Mouse (Mus musculus) limb, embryonic 12.5 days (tissue): ENCODE measurements around the gene Sos2. TPM values are rescaled to one million over a fixed set of nuclear protein-coding genes. Genes with fewer than 3 reads are reported as not detected.
"Not testable (repeated sequence)": the region's sequence is repeated elsewhere in the genome, so short reads cannot be mapped to it uniquely, and the experiment has no call there.

Experiments
- ATAC-seq: fragments of 200-750 bp; cut with Nextera tagmentation; 2 replicates; pipeline ENCODE4 v1.8.0; 2017; ENCODE audit warnings: low read depth, moderate TSS enrichment; ENCODE audit not compliant: insufficient number of reproducible peaks, insufficient read depth, low FRiP score, low TSS enrichment
- H3K27ac ChIP-seq: fragments of 300-500 bp; sonication (generic); 2 replicates; pipeline ENCODE4 v1.5.1; 2016; ENCODE audit warnings: mild to moderate bottlenecking, moderate library complexity
- H3K27me3 ChIP-seq: fragments of 300-500 bp; sonication (generic); 2 replicates; pipeline ENCODE4 v1.6.1; 2016; ENCODE audit warnings: mild to moderate bottlenecking, moderate library complexity
- H3K36me3 ChIP-seq: fragments of 300-500 bp; sonication (generic); 2 replicates; pipeline ENCODE4 v1.6.1; 2016; ENCODE audit warnings: mild to moderate bottlenecking, moderate library complexity
- H3K4me1 ChIP-seq: fragments of 300-500 bp; sonication (generic); replicated peaks from 2 replicates; pipeline ENCODE4 v1.6.1; 2016
- H3K4me2 ChIP-seq: fragments of 300-500 bp; sonication (generic); 2 replicates; pipeline ENCODE4 v1.6.1; 2016; ENCODE audit warnings: mild to moderate bottlenecking, moderate library complexity
- H3K4me3 ChIP-seq: fragments of 300-500 bp; sonication (generic); replicated peaks from 2 replicates; pipeline ENCODE4 v1.5.1; 2016; ENCODE audit warnings: mild to moderate bottlenecking
- H3K9ac ChIP-seq: fragments of 300-500 bp; sonication (generic); replicated peaks from 2 replicates; pipeline ENCODE4 v1.6.1; 2016; ENCODE audit warnings: mild to moderate bottlenecking, moderate library complexity
- H3K9me3 ChIP-seq: fragments of 300-500 bp; sonication (generic); 2 replicates; pipeline ENCODE4 v1.6.1; 2016; ENCODE audit warnings: mild to moderate bottlenecking, moderate library complexity
- WGBS: fragments of 180-500 bp; shearing (Covaris S2); methylation state at CpG from one replicate; pipeline ENCODE4 v1.1.7; 2016; 5-methylcytosine and 5-hydroxymethylcytosine counted together
- polyA plus RNA-seq: library from polyadenylated mRNA; unstranded; fragments of >200 nt; fragmentation: Nextera tagmentation; extraction: Ambion mirVana; gene quantifications from 2 replicates; pipeline ENCODE4 v1.2.1, GENCODE M21; 2016

Gene Sos2
- polyA plus RNA-seq, 1 experiment from 2014 or later, result 9.9 TPM

DNA sequence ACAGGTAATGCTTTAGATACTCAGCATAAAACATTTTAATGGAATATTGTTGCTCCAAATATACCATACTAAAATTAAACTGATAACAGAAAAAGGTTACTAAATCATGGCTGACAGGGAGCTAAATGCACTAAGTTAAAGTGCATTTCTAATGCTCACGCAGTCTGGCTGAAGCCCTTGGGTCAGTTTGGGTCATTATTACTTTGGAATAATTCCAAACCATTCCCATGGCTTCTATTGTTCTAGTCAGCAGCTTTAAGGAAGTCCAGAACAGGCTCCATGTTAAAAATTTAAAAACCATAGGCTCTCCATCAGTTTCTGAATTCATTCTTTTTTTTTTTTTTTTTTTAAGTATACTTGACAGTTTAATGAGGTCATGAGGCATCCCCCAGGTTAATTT lies 7.5 kb downstream of the Sos2 start:
- Histone ChIP-seq H3K27ac (no peak overlapping the region), H3K9ac (no peak overlapping the region), H3K27me3 (no peaks in the 10 kb centered on the region), H3K4me3 (no peak overlapping the region), H3K4me2 (no peak overlapping the region), H3K9me3 (no peaks in the 10 kb centered on the region; the same call in 1 of the 2 replicates), H3K36me3 (no peaks in the 10 kb centered on the region), H3K4me1 (no peaks in the 10 kb centered on the region)
- 72% methylated on average over 1 of the region's 1 CpGs for WGBS
- ATAC-seq, result no peak

GRCm38 (mm10) chr12:69666721-69667120 lies 14.9 kb downstream of the Sos2 start:
- H3K36me3 ChIP-seq, result peaks cover 5% of the 10 kb centered on the region; the same call in 1 of the 2 replicates
- 88% methylated on average over 5 of the region's 5 CpGs for WGBS
- no peak overlapping the region for H3K9ac ChIP-seq
- no peak overlapping the region for H3K27ac ChIP-seq
- H3K4me2 ChIP-seq, result no peak overlapping the region
- peaks cover 5% of the 10 kb centered on the region; the same call in 1 of the 2 replicates for H3K9me3 ChIP-seq
- no peak for ATAC-seq
- no peaks in the 10 kb centered on the region for H3K27me3 ChIP-seq
- H3K4me3 ChIP-seq, result no peak overlapping the region
- no peaks in the 10 kb centered on the region for H3K4me1 ChIP-seq

- no peak overlapping the region for H3K9ac ChIP-seq
- 92% methylated on average over 5 of the region's 5 CpGs for WGBS
- H3K4me1 ChIP-seq, result no peaks in the 10 kb centered on the region
- H3K27ac ChIP-seq, result no peak overlapping the region
- no peak overlapping the region for H3K4me2 ChIP-seq
- no peaks in the 10 kb centered on the region for H3K27me3 ChIP-seq
- peaks cover 5% of the 10 kb centered on the region; the same call in 1 of the 2 replicates for H3K36me3 ChIP-seq
- ATAC-seq, result no peak
- no peak overlapping the region for H3K4me3 ChIP-seq
- H3K9me3 ChIP-seq, result peaks cover 3% of the 10 kb centered on the region; the same call in 1 of the 2 replicates
Observed at GRCm38 (mm10) chr12:69661658-69662057, 20.0 kb downstream of the Sos2 start.

DNA sequence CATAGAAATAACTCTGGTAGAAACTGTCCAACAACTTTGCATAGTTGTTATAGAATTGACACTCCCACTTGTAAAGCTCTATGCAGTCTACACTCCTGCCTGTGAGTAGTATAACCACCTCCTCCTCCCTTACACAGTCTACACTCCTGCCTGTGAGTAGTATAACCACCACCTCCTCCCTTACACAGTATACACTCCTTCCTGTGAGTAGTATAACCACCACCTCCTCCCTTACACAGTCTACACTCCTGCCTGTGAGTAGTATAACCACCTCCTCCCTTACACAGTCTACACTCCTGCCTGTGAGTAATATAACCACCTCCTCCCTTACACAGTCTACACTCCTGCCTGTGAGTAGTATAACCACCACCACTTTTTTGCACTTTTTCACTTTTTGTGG lies 27.7 kb downstream of the Sos2 start:
- H3K4me3 ChIP-seq, H3K9me3 ChIP-seq: not testable (repeated sequence)

DNA sequence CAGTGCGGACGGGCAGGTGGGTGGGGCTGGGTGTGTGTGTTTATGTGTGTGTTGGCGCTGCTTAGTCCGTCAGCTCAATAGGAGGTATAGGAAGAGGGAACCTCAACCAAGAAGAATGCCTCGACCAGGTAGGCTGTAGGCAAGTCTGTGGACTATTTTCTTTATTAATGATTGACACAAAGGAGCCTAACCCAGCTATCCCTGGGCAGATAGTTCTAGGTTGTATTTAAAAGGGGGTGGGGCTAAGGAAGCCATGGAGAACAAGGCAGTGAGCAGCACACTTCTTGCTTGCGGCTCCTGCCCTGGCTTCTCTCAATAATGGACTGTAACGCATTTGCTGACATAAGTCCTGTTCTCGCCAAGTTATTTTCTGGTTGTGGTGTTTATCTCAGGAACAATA lies 32.1 kb downstream of the Sos2 start:
- WGBS, result 89% methylated on average over 8 of the region's 8 CpGs
- Histone ChIP-seq H3K9me3 (no peaks in the 10 kb centered on the region), H3K4me3 (no peak overlapping the region), H3K36me3 (peaks cover 64% of the 10 kb centered on the region), H3K27me3 (no peaks in the 10 kb centered on the region), H3K9ac (no peak overlapping the region), H3K4me2 (no peak overlapping the region), H3K27ac (no peak overlapping the region), H3K4me1 (no peaks in the 10 kb centered on the region)
- no peak for ATAC-seq

More for the DNA sequence above, 27.7 kb downstream of the Sos2 start:
- ATAC-seq, result peak; percentile 87
- H3K27me3 ChIP-seq, H3K4me2 ChIP-seq, H3K4me1 ChIP-seq, H3K9ac ChIP-seq, H3K27ac ChIP-seq: not testable (repeated sequence)
- H3K36me3 ChIP-seq, result peaks cover 36% of the 10 kb centered on the region

GRCm38 (mm10) chr12:69645821-69646616 lies 35.6 kb downstream of the Sos2 start:
- Histone ChIP-seq H3K27me3 (no peaks in the 10 kb centered on the region), H3K4me1 (no peaks in the 10 kb centered on the region), H3K4me3 (no peak overlapping the region), H3K9me3 (no peaks in the 10 kb centered on the region), H3K4me2 (no peak overlapping the region), H3K36me3 (peaks cover 48% of the 10 kb centered on the region), H3K9ac (no peak overlapping the region), H3K27ac (no peak overlapping the region)
- ATAC-seq, result no peak
- WGBS, result 88% methylated on average over 8 of the region's 8 CpGs

DNA sequence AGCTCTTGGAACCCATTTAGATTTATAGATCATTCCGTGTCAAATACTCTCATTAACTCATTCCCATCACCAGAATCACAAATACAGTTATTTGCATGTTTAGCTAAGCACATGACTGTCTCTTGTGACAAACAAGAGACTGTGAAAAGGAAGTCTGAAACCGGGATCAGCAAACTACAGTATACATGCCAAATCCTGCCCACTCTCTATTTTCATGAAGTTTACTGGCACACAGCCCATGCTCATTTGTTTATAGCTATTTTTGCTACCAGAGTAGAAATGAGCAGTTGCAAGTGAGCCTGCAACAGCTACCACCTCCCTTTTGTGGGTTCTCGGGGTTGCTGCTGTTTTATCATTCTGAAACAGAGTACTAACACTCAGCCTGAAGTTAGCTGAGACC lies 36.8 kb downstream of the Sos2 start:
- WGBS, result 84% methylated on average over 3 of the region's 3 CpGs
- no peak for ATAC-seq

DNA sequence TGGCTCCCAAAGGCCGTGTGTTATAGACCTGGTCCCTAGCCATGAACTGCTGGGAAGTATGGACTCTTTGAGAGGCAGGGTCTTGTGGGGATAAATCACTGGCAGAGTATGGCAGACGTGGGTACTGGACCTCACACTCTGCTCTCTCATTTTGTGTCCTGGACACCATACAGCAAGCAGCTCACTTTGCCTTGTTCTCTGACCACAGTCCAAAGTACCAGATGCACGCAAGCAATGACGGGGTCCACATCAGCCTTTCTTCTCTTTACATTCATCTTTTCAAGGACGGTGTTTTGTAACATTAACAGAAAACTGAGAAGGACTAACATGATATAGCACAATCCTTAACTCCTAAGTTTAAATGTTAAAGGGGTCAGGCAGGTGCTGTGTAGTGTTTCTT lies 38.8 kb downstream of the Sos2 start:
- H3K36me3 ChIP-seq, result peaks cover 47% of the 10 kb centered on the region
- H3K9me3 ChIP-seq, result no peaks in the 10 kb centered on the region
- ATAC-seq, result no peak
- H3K4me3 ChIP-seq, result no peak overlapping the region
- H3K27me3 ChIP-seq, result no peaks in the 10 kb centered on the region
- no peak overlapping the region for H3K4me2 ChIP-seq
- no peak overlapping the region for H3K9ac ChIP-seq
- no peak overlapping the region for H3K27ac ChIP-seq
- H3K4me1 ChIP-seq, result no peaks in the 10 kb centered on the region
- WGBS, result 89% methylated on average over 5 of the region's 5 CpGs

More for the DNA sequence above, 36.8 kb downstream of the Sos2 start:
- no peaks in the 10 kb centered on the region for H3K27me3 ChIP-seq
- H3K4me2 ChIP-seq, result no peak overlapping the region
- no peak overlapping the region for H3K4me3 ChIP-seq
- H3K4me1 ChIP-seq, result no peaks in the 10 kb centered on the region
- no peak overlapping the region for H3K9ac ChIP-seq
- no peak overlapping the region for H3K27ac ChIP-seq
- H3K9me3 ChIP-seq, result no peaks in the 10 kb centered on the region
- H3K36me3 ChIP-seq, result peaks cover 50% of the 10 kb centered on the region

DNA sequence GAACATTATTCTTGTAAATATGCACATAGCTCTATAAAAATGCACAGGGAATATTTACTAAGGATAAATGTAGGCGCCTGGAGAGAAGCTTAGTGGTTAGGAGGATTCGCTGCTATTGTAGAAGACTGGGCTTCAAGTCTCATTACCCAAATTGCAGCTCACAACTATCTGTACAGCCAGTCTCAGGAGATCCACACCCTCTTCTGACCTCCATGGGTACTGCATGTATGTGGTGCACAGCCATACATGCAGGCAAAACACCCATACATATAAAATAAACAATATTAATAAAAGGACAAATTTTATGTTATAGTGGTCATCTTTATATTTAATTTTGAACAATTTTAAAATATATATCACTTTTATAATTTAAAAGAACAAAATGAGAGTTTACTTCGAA lies 46.9 kb downstream of the Sos2 start:
- H3K36me3 ChIP-seq, result peaks cover 41% of the 10 kb centered on the region
- WGBS, result 86% methylated on average over 3 of the region's 3 CpGs
- no peak for ATAC-seq

DNA sequence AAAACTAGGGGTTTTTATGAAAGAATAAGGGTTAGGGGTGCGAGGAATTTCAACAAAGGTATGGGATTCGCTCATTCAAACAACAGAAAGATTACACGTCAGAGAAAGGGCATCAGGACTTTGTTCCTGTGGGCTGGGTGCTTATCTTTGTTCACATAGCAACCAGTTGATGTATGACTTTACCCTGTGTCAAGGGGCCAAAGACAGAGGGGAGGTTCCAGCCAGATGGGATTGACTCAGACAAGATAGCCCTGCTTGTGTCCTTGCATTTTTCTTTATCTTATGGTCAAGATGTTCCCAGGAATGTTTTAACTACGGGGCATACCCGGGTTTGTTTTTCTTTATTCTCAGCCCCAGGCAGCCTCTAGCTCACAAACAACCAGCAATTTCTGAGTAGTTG lies 63.1 kb downstream of the Sos2 start:
- not testable (repeated sequence) for H3K27me3 ChIP-seq, H3K27ac ChIP-seq, H3K4me1 ChIP-seq, H3K9ac ChIP-seq, H3K9me3 ChIP-seq, ATAC-seq, H3K4me3 ChIP-seq, H3K4me2 ChIP-seq
- H3K36me3 ChIP-seq, result peaks cover 38% of the 10 kb centered on the region
- 96% methylated on average over 5 of the region's 5 CpGs for WGBS

More for the DNA sequence above, 46.9 kb downstream of the Sos2 start:
- Histone ChIP-seq H3K4me2 (no peak overlapping the region), H3K27me3 (no peaks in the 10 kb centered on the region), H3K4me3 (no peak overlapping the region), H3K4me1 (no peaks in the 10 kb centered on the region), H3K9ac (no peak overlapping the region), H3K27ac (no peak overlapping the region), H3K9me3 (no peaks in the 10 kb centered on the region)

GRCm38 (mm10) chr12:69604367-69604766 lies 77.3 kb downstream of the Sos2 start:
- no peak overlapping the region for H3K4me2 ChIP-seq
- H3K4me3 ChIP-seq, result no peak overlapping the region
- no peaks in the 10 kb centered on the region for H3K27me3 ChIP-seq
- H3K36me3 ChIP-seq, result peaks cover 56% of the 10 kb centered on the region; the same call in 1 of the 2 replicates
- no peak for ATAC-seq
- no peak overlapping the region for H3K27ac ChIP-seq
- H3K9me3 ChIP-seq, result no peaks in the 10 kb centered on the region
- no peak overlapping the region for H3K9ac ChIP-seq
- H3K4me1 ChIP-seq, result no peaks in the 10 kb centered on the region
- WGBS, result 93% methylated on average over 2 of the region's 2 CpGs

GRCm38 (mm10) chr12:69597446-69597845 lies 84.2 kb downstream of the Sos2 start:
- H3K27me3 ChIP-seq, result no peaks in the 10 kb centered on the region
- no peaks in the 10 kb centered on the region for H3K4me1 ChIP-seq
- no peak overlapping the region for H3K27ac ChIP-seq
- no peak overlapping the region for H3K4me2 ChIP-seq
- peaks cover 34% of the 10 kb centered on the region for H3K36me3 ChIP-seq
- 92% methylated on average over 4 of the region's 4 CpGs for WGBS
- H3K9me3 ChIP-seq, result no peaks in the 10 kb centered on the region
- no peak overlapping the region for H3K9ac ChIP-seq
- ATAC-seq, result no peak
- H3K4me3 ChIP-seq, result no peak overlapping the region
